Mouse (Mus musculus) adrenal gland (tissue): ENCODE measurements around the gene Pnmal2.

Source experiments
- intact Hi-C: fragments of 180-260 bp; cut with DNase I; formaldehyde crosslinking; loops from one replicate; pipeline ENCODE4 v1.15.1; 2025

The Pnmal2 gene

GRCm38 (mm10) chr7:16916342-16917265 lies 27.9 kb upstream of the Pnmal2 start:
- intact Hi-C loops = no loop called here

DNA sequence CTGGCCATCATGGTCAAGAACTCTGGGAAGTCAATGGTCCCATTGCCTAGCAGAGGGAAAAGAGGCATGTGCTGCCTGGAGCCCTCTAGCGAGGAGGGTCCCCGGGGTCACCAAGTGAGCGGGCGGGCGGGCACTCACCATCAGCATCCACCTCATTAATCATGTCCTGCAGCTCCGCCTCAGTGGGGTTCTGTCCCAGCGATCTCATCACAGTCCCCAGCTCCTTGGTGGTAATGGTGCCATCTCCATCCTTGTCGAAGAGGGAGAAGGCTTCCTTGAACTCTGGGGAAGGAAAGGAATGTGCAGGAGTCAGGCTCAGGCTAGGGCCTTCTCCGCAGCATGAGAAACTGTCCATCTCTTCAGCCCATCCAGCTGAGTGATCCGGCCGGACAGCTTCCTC lies 27.0 kb upstream of the Pnmal2 start:
- intact Hi-C loops = no loop called here

- intact Hi-C loops = no loop called here
Observed at GRCm38 (mm10) chr7:16918014-16918413, 26.5 kb upstream of the Pnmal2 start.

GRCm38 (mm10) chr7:16918670-16919069 lies 25.8 kb upstream of the Pnmal2 start:
- intact Hi-C loops = no loop called here

- intact Hi-C loops = no loop called here
Observed at GRCm38 (mm10) chr7:16919395-16920149, 24.9 kb upstream of the Pnmal2 start.

DNA sequence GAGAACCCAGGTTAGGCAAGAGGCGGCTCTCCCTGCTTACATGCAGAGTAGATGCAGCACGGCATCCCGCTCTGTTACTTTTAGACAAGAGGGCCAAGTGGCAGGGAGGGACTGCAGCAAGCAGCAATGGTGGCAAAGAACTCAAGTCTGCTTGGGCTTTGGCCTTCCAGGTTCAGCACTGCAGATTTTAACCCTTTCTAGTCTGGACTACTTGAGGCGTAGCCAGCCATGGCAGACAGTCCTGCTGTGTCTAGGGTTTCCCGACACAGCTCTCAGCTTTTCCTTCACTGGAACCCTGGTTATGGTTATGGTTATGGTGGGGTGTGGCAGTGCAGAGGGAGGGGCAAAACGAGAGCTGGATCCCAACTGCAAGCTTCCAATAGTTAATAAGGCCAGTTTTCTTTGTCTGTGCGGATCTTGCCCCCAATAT lies 24.3 kb upstream of the Pnmal2 start:
- intact Hi-C loops = no loop called here

DNA sequence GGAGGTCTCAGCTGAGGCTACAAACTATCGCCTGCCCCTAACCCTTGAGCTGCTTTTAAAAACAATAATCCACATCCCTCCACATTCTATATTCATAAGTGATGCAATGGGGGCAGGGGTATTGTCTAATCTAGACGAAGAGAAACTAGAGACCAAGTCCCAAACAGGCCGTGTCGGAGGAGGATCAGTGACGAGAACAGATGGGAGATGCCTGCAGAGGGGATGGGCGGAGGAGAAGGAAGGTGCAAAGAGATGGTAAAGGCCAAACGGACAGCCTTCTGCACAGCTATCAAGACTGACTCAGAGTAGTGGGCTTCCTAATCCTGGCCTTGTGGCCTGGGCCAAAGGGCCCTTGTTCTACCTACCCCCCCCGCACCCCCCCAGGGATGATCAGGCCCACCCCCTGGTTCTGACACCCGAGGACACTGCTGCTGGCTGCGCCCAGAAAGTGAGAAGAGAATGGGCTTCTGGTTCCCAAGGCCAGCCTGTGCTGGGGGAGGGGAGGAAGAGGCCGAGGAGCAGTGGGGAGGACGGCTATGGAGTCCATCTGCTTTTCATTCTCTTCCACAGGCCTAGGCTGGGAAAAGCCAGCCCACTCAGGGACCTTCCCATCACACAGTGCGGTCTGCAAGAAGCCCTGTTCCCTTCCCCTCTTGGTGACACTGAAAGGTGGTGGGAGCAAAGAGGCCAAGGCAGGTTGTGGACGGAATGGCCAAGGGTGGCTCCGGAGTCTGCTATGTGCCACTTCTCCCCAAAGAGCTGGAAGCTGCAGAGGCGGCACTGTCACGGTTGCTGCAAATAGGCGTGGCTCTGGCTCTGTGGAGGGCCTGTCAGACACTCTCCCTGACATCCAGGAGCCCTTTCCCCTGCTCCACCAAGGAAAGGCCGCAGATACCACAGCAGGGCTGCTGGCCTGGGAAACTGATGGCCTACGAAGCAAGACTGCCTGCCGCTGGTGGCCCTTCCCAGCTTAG lies 23.4 kb upstream of the Pnmal2 start:
- intact Hi-C loops = no loop called here

DNA sequence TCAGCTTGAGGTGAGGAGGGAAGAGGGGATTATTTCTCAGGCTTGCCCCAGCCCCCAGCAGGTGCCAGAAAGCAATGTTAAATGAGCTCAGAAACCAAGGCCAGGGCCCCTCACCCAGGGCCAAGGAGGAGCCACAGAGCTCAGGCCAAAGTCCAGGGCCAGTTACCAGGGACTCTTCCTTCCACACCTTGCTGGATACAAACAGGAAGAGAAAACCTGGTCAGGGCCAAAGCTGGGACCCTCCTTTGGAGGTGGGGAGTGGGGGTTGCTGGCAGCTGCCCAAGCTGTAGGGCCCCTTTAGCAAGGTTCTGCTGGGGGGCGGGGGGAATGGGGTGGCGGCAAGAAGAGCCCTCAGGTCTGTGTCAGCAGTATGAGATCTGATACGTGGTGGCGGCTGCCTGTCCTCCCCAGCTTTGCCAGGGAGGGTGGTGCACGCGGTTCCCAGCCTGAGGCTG lies 22.6 kb upstream of the Pnmal2 start:
- intact Hi-C loops = no loop called here

DNA sequence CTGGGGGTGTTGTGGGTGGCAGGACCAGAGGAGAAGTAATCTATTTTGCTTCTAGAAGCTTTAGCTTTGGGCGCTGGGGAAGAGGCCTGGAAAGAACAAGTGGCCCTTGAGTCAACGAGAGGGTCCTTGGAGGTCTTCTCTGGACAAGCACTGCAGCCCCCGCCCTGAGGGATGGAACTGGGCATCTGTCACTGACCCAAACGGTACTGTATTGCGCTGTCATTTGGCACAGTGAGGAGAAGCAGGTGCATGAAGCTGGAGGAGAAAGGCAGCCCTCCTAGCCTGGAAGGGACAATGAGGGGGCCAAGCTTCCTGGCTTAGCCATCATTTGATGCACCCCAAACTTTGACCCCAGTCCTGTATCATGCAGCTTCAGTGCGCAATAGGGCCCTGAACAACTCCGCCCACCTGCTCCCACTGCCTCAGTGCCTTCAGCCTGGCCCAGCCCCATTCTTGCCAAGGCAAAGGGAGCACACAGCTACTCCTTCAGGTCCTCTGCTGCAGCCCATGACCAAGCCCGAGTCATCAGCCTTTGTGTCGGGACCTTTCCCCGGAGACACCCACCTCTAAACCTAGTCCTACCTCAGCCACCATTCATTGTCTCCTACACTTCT lies 22.0 kb upstream of the Pnmal2 start:
- intact Hi-C loops = no loop called here

DNA sequence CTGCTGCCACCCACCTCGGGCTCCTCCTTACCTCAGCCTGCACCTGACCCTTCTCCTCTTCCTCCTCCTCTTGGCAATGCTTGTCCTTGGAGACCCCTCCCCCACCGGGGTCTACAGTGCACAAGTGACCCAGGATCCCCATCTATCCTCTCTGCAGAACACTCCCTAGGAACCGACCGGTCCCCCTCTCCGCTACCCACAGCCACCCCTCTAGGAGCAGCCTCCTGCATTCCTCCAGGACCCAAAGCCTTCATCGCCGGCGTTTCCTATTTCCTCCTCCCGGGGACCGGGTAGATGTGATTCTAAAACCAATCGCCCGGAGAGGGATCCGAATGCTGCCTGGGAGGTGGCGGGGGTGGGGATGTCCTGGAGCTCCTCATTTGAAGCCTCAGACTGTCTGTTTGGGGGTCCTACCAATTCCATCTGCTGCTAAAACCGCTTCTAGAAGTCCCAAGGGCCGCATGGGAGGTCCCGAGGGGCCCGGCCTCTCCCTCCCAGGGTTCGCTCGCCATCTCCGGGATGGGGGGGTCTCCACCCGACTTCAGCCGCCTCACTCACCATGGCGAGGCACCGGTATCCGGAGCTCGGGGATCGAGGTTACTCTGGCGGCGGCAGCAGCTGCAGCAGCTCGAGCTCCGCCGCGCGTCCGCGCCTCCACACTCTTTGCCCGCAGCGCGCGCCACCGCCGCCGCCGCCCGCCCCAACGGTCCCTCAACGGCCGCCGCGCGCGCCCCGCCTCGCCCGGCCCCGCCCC lies 21.0 kb upstream of the Pnmal2 start:
- intact Hi-C loops = no loop called here

- intact Hi-C loops = no loop called here
Observed at GRCm38 (mm10) chr7:16924037-16924834, 20.2 kb upstream of the Pnmal2 start, which contains the start of gene Calm3. Calm3 (minus strand) TSS chr7:16924114.

GRCm38 (mm10) chr7:16928341-16928740 lies 16.1 kb upstream of the Pnmal2 start:
- intact Hi-C loops = no loop called here

DNA sequence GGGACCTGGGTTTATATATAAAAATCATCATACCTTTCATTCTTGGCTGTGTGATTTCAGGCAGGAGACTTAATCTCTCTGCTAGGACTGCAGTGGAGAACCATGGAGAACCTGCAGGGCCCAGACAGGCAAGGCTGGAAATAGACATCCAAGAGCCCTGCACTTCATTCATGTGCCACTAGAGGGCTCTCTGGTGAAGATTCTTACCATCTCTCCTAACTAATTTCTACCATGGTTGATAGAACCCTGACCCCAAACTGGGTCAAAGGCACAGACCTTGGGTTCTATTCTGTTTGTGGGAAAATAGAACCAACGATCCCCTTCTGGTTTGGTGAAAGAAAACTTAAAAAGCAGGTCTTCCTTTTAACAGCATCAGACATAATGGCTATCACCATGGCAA lies 13.6 kb upstream of the Pnmal2 start:
- intact Hi-C loops = no loop called here

DNA sequence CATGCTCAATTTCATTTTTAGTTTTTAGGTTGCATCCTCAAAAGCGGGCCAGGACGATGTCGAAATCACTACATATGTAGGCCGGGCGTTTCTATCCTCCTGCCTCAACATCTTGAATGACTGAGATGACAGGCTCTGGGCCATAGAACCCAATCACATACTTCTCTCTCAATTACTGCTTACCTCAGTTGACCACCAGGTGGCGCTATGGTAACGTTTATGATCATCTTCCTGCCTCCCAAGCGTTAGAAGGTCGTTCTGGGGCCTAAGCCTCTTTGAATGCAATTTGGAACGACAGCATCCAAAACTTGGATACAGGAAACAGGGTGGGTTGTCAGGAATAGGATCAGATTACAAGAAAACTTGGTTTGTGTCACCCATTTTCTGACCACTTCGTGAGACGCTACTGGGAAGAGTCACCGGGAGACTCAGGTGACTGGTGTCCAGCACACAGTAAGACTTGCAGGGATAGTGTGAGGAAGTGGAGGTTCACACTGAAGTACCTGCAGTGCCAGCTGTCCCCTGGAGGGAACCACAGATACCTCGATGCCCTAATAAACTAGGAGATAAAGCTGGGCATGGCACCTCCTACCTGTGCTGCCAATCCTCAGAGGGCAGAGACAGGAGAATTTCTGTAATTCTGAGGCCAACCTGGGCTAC lies 12.4 kb upstream of the Pnmal2 start:
- intact Hi-C loops = loop anchor here (1.0 to 2.0 kb wide), 3 partner anchors 18 to 134 kb away; no protein-coding TSS in a partner anchor

DNA sequence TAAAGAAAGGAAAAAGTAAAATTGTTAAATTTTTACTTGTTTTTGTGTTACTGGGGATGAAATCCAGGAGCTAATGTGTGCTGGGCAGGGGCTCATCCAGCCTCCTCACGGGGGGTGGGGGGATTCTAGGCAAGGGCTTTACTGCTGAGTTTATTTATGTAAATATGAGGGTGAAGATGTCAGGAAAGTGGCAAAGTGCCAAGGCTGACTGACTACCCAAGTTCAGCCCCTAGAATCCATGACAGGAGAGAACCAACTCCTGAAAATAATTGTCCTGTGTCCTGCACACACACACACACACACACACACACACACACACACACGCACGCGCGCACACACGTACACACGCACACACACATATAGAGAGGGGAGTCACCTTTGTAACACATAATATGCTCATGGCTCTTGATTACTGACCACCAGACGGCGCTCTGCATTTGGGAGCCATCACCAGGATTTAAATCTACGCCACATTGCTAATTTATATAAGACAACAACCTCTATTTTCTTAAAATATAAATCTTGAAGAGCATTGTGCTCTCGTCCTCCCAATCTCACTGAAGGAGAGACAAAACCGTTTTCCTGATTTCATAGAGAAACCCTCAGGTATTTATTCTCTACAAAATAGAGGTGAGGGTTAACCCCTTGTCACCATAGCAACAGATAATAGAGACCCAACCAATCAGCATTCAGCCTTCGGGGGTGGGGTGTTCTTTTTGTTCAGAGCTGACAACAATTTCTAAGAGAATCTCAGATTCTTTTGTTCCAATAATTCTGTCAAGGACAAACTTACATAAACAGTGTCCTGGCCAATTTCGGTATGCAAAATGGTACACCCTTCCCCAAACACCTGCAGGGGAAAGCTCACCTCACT lies 11.5 kb upstream of the Pnmal2 start:
- intact Hi-C loops = loop anchor here (1.0 to 2.0 kb wide), 3 partner anchors 17 to 133 kb away; no protein-coding TSS in a partner anchor

- intact Hi-C loops = no loop called here
Observed at GRCm38 (mm10) chr7:16937312-16937711, 7.2 kb upstream of the Pnmal2 start.

DNA sequence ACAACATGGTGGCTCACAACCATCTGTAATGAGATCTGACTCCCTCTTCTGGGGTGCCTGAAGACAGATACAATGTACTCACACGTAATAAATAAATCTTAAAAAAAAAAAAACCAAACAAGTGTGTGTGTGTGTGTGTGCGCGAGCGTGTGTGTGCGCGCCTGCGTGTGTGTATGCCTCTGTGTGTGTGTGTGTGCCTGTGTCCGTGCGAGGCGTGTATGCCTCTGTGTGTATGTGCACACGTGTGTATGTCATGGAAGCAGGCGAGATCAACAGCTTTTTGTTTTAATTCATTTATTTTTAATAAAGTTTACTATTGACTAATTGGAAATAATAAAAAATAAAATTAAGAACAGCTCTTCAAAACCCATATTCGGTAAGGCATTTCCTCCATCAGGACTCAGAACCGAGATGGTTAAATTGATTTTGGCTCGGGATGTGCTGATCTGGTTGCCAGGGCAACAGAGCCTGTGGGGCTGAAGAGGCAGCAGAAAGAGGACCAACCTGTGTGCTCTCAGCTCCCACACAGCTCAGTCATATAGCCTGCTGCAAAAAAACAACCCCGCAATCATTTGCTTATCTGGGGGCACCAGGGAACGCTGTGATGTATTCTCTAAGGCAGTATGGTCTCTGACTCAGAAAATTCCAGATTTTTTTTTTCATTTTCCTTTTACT lies 6.2 kb upstream of the Pnmal2 start:
- intact Hi-C loops = no loop called here
